Mouse (Mus musculus) telencephalon, adult 2 months (tissue): ENCODE measurements at regions not wholly inside any gene's neighbourhood (a gene's known extent, or its start where the extent isn't known, plus 50 kb on each side); places are given as distances from the start of the nearest gene placed in this dataset.

Experiments used
- DNase-seq: peaks from one replicate; pipeline ENCODE4 v3.0.0-alpha.2; 2011; ENCODE audit warnings: low read depth, low spot score

GRCm38 (mm10) chr9:26247669-26248068, 485.9 kb upstream of the B3gat1 start:
- DNase-seq = peak; percentile 49

- peak; percentile 84 for DNase-seq
These were observed 468.4 kb upstream of the B3gat1 start for GRCm38 (mm10) chr9:26264867-26265725.
